Mouse (Mus musculus): ENCODE data around the gene C130032M10Rik.

DNA sequence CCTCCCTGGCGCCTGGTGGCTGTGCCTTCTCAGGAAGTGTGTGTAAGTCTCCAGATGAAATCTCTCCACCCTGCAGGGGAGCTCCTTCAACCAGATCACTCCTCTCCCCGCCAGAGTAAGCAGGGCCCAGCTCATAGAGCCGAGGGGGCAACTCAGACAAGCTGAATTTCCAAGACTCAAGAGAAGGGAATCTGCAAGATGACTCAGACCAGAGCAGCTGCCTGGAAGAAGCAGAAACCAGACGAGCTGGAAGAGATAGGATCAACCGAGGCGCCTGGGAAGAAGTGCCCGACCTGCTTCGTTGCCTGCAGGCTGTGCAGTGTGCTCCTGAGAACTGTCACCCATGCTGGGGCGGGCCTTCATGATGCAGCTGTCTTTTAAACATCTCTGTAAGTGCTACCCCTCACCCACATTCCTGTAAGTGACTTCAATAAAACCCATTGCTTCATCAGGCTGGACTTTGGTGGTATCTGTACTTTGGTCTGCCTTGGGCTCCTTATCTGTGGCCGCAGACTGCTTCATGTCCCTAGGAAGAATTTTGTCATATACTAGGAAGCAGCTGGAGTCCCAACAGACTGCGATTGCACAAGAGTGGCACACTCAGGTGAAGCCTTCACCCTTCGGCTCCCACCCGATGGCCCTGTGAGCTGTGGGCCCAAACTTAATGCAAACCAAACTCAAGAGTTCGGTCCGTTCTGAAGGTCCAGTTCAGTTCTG lies 12.6 kb upstream of the C130032M10Rik start:
- TF ChIP-seq GATA1 (IDR thresholded peaks at IDR 0.05; ENCODE audit: borderline replicate concordance, low read length) (no peak), FLI1 (IDR thresholded peaks at IDR 0.05; ENCODE audit: low read length) (no peak)

Data from megakaryocyte, embryonic 14.5 days (primary cell).